Mouse (Mus musculus) MEL (cell line): ENCODE measurements at regions not wholly inside any gene's neighbourhood (a gene's known extent, or its start where the extent isn't known, plus 50 kb on each side); places are given as distances from the start of the nearest gene placed in this dataset.

Experiments used
- DNase-seq: peaks from one replicate; pipeline ENCODE4 v3.0.0; 2011; ENCODE audit warnings: low read depth, low spot score
- H3K27ac ChIP-seq: 2 replicates; pipeline ENCODE4 v1.5.1; 2012; ENCODE audit warnings: low read depth, mild to moderate bottlenecking, control low read depth, low read length, moderate library complexity; ENCODE audit not compliant: control insufficient read depth
- H3K27me3 ChIP-seq, 2 experiments: fragments of 150-350 bp in 1 of 2; sonication (generic) in 1 of 2; 2 replicates each; pipeline ENCODE4 v1.6.1; 2012; ENCODE audit warnings: low read length in 2 of 2, mild to moderate bottlenecking in 2 of 2, improper control_type of control experiment in 1 of 2, moderate library complexity in 1 of 2; ENCODE audit not compliant: insufficient read depth in 2 of 2, control insufficient read depth in 1 of 2
- H3K36me3 ChIP-seq, 2 experiments: 2 replicates each; pipeline ENCODE4 v1.6.1; 2012 to 2014; ENCODE audit warnings: low read length in 2 of 2, improper control_type of control experiment in 1 of 2, inconsistent platforms in 1 of 2, mild to moderate bottlenecking in 1 of 2; ENCODE audit not compliant: insufficient read depth in 2 of 2, control insufficient read depth in 1 of 2
- H3K4me1 ChIP-seq, 2 experiments: fragments of 150-350 bp in 1 of 2; sonication (generic) in 1 of 2; 2 replicates each; pipeline ENCODE4 v1.6.1; 2012; ENCODE audit warnings: low read length in 2 of 2, improper control_type of control experiment in 1 of 2, mild to moderate bottlenecking in 1 of 2; ENCODE audit not compliant: insufficient read depth in 2 of 2, control insufficient read depth in 1 of 2
- H3K4me3 ChIP-seq, 2 experiments: fragments of 150-350 bp in 1 of 2; sonication (generic) in 1 of 2; 2 replicates each; pipeline ENCODE4 v1.5.1; 2012; ENCODE audit warnings: low read depth in 2 of 2, low read length in 2 of 2, mild to moderate bottlenecking in 2 of 2, moderate library complexity in 2 of 2, control low read depth in 1 of 2, improper control_type of control experiment in 1 of 2; ENCODE audit not compliant: control insufficient read depth in 1 of 2, insufficient read depth in 1 of 2
- H3K79me2 ChIP-seq: 2 replicates; pipeline ENCODE4 v1.6.1; 2012; ENCODE audit warnings: mild to moderate bottlenecking, low read length, moderate library complexity; ENCODE audit not compliant: control insufficient read depth, poor library complexity, insufficient read depth
- H3K9ac ChIP-seq: 2 replicates; pipeline ENCODE4 v1.6.1; 2012; ENCODE audit warnings: low read depth, mild to moderate bottlenecking, control low read depth, low read length, moderate library complexity; ENCODE audit not compliant: control insufficient read depth, poor library complexity, severe bottlenecking
- H3K9me3 ChIP-seq: fragments of 150-350 bp; sonication (generic); replicated peaks from 2 replicates; pipeline ENCODE4 v1.6.1; 2012; ENCODE audit warnings: mild to moderate bottlenecking, low read length, improper control_type of control experiment, moderate library complexity; ENCODE audit not compliant: insufficient read depth
- CHD1 ChIP-seq: IDR thresholded peaks from 2 replicates; pipeline ENCODE4 v1.6.1; 2012; ENCODE audit warnings: low read depth, mild to moderate bottlenecking, inconsistent platforms, low read length, improper control_type of control experiment
- CHD2 ChIP-seq: IDR thresholded peaks from 2 replicates; pipeline ENCODE4 v1.6.1; 2011; ENCODE audit warnings: low read length, improper control_type of control experiment
- CTCF ChIP-seq, 3 experiments: IDR thresholded peaks in 2 of 3; conservative IDR thresholded peaks in 1 of 3; 2 replicates each; pipeline ENCODE4 v1.5.1; 2011 to 2012; ENCODE audit warnings: low read length in 3 of 3, low read depth in 2 of 3, mild to moderate bottlenecking in 2 of 3, improper control_type of control experiment in 1 of 3, inconsistent platforms in 1 of 3, mixed read lengths in 1 of 3, moderate library complexity in 1 of 3; ENCODE audit not compliant: control insufficient read depth in 1 of 3, insufficient read depth in 1 of 3, poor library complexity in 1 of 3, severe bottlenecking in 1 of 3
- E2F4 ChIP-seq: IDR thresholded peaks from 2 replicates; pipeline ENCODE4 v1.6.1; 2011; ENCODE audit warnings: low read depth, low read length, improper control_type of control experiment, borderline replicate concordance
- GABPA ChIP-seq: IDR thresholded peaks from 2 replicates; pipeline ENCODE4 v1.6.1; 2012; ENCODE audit warnings: low read depth, mild to moderate bottlenecking, inconsistent platforms, low read length, improper control_type of control experiment, moderate library complexity
- HCFC1 ChIP-seq: IDR thresholded peaks from 2 replicates; pipeline ENCODE4 v1.6.1; 2012; ENCODE audit warnings: low read depth, mild to moderate bottlenecking, inconsistent platforms, low read length, improper control_type of control experiment, moderate library complexity
- JUND ChIP-seq: IDR thresholded peaks from 2 replicates; pipeline ENCODE4 v1.6.1; 2011; ENCODE audit warnings: low read depth, mild to moderate bottlenecking, improper control_type of control experiment, low read length
- KAT2A ChIP-seq: conservative IDR thresholded peaks from 2 replicates; pipeline ENCODE4 v1.6.1; 2012; ENCODE audit warnings: low read depth, low read length, improper control_type of control experiment, inconsistent platforms
- MAFK ChIP-seq: IDR thresholded peaks from 2 replicates; pipeline ENCODE4 v1.6.1; 2011; ENCODE audit warnings: low read depth, mild to moderate bottlenecking, low read length, improper control_type of control experiment, borderline replicate concordance
- MYC ChIP-seq: IDR thresholded peaks from 2 replicates; pipeline ENCODE4 v1.6.1; 2011; ENCODE audit warnings: low read depth, mild to moderate bottlenecking, low read length, improper control_type of control experiment, moderate library complexity
- POLR2A ChIP-seq, 2 experiments: IDR thresholded peaks; 2 replicates each; pipeline ENCODE4 v1.6.1; 2011 to 2012; ENCODE audit warnings: low read length in 2 of 2, mild to moderate bottlenecking in 2 of 2, control low read depth in 1 of 2, improper control_type of control experiment in 1 of 2, low read depth in 1 of 2, moderate library complexity in 1 of 2; ENCODE audit not compliant: control insufficient read depth in 1 of 2, insufficient read depth in 1 of 2, poor library complexity in 1 of 2
- POLR2AphosphoS2 ChIP-seq: IDR thresholded peaks from 2 replicates; pipeline ENCODE4 v1.6.1; 2011; ENCODE audit warnings: low read length, improper control_type of control experiment
- RAD21 ChIP-seq: IDR thresholded peaks from 2 replicates; pipeline ENCODE4 v1.6.1; 2011; ENCODE audit warnings: mild to moderate bottlenecking, low read depth, low read length, improper control_type of control experiment
- TCF12 ChIP-seq: IDR thresholded peaks from 2 replicates; pipeline ENCODE4 v1.6.1; 2014; ENCODE audit warnings: low read depth, mild to moderate bottlenecking, inconsistent platforms, low read length, improper control_type of control experiment, moderate library complexity
- UBTF ChIP-seq: IDR thresholded peaks from 2 replicates; pipeline ENCODE4 v1.6.1; 2012; ENCODE audit warnings: low read depth, mild to moderate bottlenecking, inconsistent platforms, low read length, improper control_type of control experiment, moderate library complexity, borderline replicate concordance; ENCODE audit not compliant: insufficient read depth
- USF1 ChIP-seq: IDR thresholded peaks from 2 replicates; pipeline ENCODE4 v1.6.1; 2014; ENCODE audit warnings: low read depth, mild to moderate bottlenecking, inconsistent platforms, low read length, improper control_type of control experiment, moderate library complexity
- ZKSCAN1 ChIP-seq: IDR thresholded peaks from 2 replicates; pipeline ENCODE4 v1.6.1; 2012; ENCODE audit warnings: low read depth, mild to moderate bottlenecking, inconsistent platforms, low read length, improper control_type of control experiment, moderate library complexity

GRCm38 (mm10) chr5:44403300-44403699 lies 176.9 kb upstream of the Tapt1 start:
- H3K36me3 ChIP-seq = no peaks in the 10 kb centered on the region
- H3K4me3 ChIP-seq = no peak overlapping the region
- H3K27ac ChIP-seq = no peak overlapping the region
- no peak overlapping the region for H3K9ac ChIP-seq
- TF ChIP-seq POLR2A (IDR thresholded peaks at IDR 0.05; ENCODE audit: control insufficient read depth in 1 of 2, insufficient read depth in 1 of 2, low read depth in 1 of 2, low read length in 2 of 2, poor library complexity in 1 of 2) (no peak), CHD2 (no peak), RAD21 (no peak), GABPA (no peak), JUND (no peak), TCF12 (no peak), CHD1 (no peak), MAFK (no peak), HCFC1 (no peak), POLR2AphosphoS2 (no peak), KAT2A (no peak), CTCF (IDR thresholded peaks at IDR 0.05 in 2 of 3, conservative IDR thresholded peaks at IDR 0.05 in 1 of 3; ENCODE audit: control insufficient read depth in 1 of 3, insufficient read depth in 1 of 3, low read depth in 2 of 3, low read length in 3 of 3, poor library complexity in 1 of 3, severe bottlenecking in 1 of 3) (no peak), E2F4 (no peak), MYC (no peak)
- H3K4me1 ChIP-seq = no peaks in the 10 kb centered on the region
- no peak for DNase-seq
- no peaks in the 10 kb centered on the region for H3K9me3 ChIP-seq
- H3K27me3 ChIP-seq = no peaks in the 10 kb centered on the region
- no peaks in the 10 kb centered on the region for H3K79me2 ChIP-seq

DNA sequence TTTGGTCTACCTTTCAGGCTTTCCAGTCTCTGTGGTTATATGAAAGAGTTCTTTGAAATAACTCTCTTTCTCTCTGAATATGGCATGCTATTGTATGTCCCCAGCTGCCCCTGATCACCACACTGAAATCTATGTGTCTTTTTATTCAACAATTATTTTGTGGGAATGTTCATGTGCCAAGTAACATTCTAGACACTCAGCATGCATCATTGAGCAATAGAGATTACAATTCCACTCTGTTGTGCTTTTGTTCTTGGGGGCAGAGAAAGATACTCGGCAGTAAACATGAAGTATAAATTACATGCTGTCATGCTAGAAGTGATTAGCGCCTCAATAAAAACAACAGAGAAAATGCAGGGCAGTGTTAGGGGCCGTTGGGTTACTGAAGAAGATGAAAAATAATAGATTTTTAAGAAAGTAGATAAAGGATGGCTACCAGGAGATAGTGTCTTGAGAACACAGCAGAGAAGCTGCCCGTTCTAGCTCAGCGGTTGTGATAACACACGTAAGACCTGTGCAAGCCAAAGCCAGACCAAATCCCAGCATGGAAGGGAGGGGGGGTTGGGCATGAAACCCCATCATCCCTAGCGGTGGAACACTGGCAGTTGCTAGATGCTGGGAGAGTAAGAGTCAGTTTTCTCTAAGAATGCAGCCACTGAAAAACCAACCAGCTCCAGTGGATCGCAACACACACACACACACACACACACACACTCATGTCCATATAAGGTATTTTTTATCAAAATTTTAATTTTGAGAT lies 174.3 kb upstream of the Tapt1 start:
- H3K79me2 ChIP-seq = no peaks in the 10 kb centered on the region
- H3K27ac ChIP-seq = no peak overlapping the region
- DNase-seq = no peak
- H3K9me3 ChIP-seq = no peaks in the 10 kb centered on the region
- TF ChIP-seq MAFK (no peak), USF1 (no peak), TCF12 (no peak), KAT2A (no peak), CTCF (IDR thresholded peaks at IDR 0.05 in 2 of 3, conservative IDR thresholded peaks at IDR 0.05 in 1 of 3; ENCODE audit: control insufficient read depth in 1 of 3, insufficient read depth in 1 of 3, low read depth in 2 of 3, low read length in 3 of 3, poor library complexity in 1 of 3, severe bottlenecking in 1 of 3) (no peak), UBTF (no peak), CHD1 (no peak), ZKSCAN1 (no peak)
- no peak overlapping the region for H3K4me3 ChIP-seq
- no peak overlapping the region for H3K9ac ChIP-seq
- H3K27me3 ChIP-seq = no peaks in the 10 kb centered on the region
- H3K4me1 ChIP-seq = no peaks in the 10 kb centered on the region
- H3K36me3 ChIP-seq = no peaks in the 10 kb centered on the region
